Mouse (Mus musculus) erythroblast, embryonic 14.5 days (primary cell): Measurements from ENCODE around the gene Aggf1. TPM values are rescaled to one million over a fixed set of nuclear protein-coding genes. Genes with fewer than 3 reads are reported as not detected.
"Not testable (repeated sequence)": the region's sequence is repeated elsewhere in the genome, so short reads cannot be mapped to it uniquely, and the experiment has no call there.

Experiments used
- H3K27me3 ChIP-seq: 2 replicates; pipeline ENCODE4 v1.6.1; 2012; ENCODE audit warnings: inconsistent platforms; ENCODE audit not compliant: control insufficient read depth
- H3K36me3 ChIP-seq: 2 replicates; pipeline ENCODE4 v1.6.1; 2012; ENCODE audit warnings: mild to moderate bottlenecking, inconsistent platforms; ENCODE audit not compliant: control insufficient read depth
- H3K4me1 ChIP-seq: 2 replicates; pipeline ENCODE4 v1.6.1; 2012; ENCODE audit warnings: inconsistent platforms; ENCODE audit not compliant: control insufficient read depth
- H3K4me3 ChIP-seq: replicated peaks from 2 replicates; pipeline ENCODE3; 2012; ENCODE audit warnings: moderate library complexity, mild to moderate bottlenecking, inconsistent platforms
- H3K9me3 ChIP-seq: 2 replicates; pipeline ENCODE4 v1.6.1; 2012; ENCODE audit warnings: low read length, inconsistent platforms, mixed read lengths; ENCODE audit not compliant: control insufficient read depth
- GATA1 ChIP-seq: IDR thresholded peaks from 2 replicates; pipeline ENCODE4 v1.6.1; 2012; ENCODE audit warnings: low read length, inconsistent platforms, mixed read lengths
- TAL1 ChIP-seq: IDR thresholded peaks from 3 replicates; pipeline ENCODE4 v1.6.1; 2012; ENCODE audit warnings: low read length, inconsistent platforms, mixed read lengths
- polyA plus RNA-seq: library from polyadenylated mRNA; stranded (reverse); fragments of >175 nt; gene quantifications from 2 replicates; pipeline ENCODE4 v1.2.3, GENCODE M21; 2012

Aggf1 gene
- polyA plus RNA-seq, 1 experiment: 0.89 TPM

DNA sequence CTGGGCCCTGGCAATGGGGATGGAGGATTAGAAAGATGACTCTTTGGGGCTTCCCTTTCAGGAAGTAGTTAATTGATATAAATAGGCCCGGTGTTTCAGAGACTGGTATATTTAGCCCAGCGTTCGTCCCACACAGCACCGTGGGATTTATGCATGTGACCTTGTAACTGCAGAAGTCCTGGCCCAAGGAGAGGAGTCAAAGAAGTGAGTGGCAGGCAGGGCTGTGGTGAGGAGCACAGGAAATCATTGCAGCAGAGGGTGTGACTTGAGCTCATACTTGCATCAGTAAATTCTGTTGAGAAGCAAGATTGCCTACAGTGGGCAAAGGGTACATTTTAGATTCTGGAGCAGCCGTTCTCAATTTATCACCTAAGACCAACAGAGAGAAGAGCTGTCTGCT is 7.3 kb upstream of the Aggf1 start:
- Histone ChIP-seq H3K36me3 (no peaks in the 10 kb centered on the region), H3K4me1 (no peaks in the 10 kb centered on the region; the same call in 1 of the 2 replicates), H3K4me3 (no peak overlapping the region), H3K9me3 (no peaks in the 10 kb centered on the region), H3K27me3 (no peaks in the 10 kb centered on the region)
- no peak for TF ChIP-seq GATA1
- TF ChIP-seq TAL1: no peak

GRCm38 (mm10) chr13:95378696-95379095 is 3.5 kb upstream of the Aggf1 start:
- Histone ChIP-seq H3K9me3 (peaks cover 6% of the 10 kb centered on the region), H3K4me1 (peaks cover 20% of the 10 kb centered on the region), H3K27me3 (no peaks in the 10 kb centered on the region), H3K36me3 (no peaks in the 10 kb centered on the region), H3K4me3 (no peak overlapping the region)
- no peak for TF ChIP-seq TAL1
- TF ChIP-seq GATA1: no peak

- H3K4me1 ChIP-seq: peaks cover 37% of the 10 kb centered on the region
These were observed 1.6 kb upstream of the Aggf1 start for GRCm38 (mm10) chr13:95376689-95377289.

DNA sequence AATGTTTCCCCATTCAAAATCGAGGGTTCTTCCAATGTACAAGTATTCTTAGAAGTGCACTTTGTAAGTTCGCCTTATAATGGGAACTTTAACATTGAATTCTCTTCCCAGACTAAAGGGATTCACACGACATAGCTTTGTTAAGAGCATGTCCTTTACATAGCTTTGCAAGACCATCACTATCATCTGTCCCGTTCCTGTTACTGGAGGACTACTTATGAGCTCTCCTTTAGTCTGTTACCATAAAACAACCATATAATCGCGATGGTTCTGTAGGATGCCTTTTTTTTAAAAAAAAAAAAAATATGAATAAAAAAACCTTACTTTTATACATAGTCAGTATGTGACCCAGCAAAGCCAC is 382 bp upstream of the Aggf1 start:
- H3K27me3 ChIP-seq: no peaks in the 10 kb centered on the region
- peaks cover 22% of the 10 kb centered on the region for H3K36me3 ChIP-seq
- H3K4me3 ChIP-seq: peak overlapping the region; percentile 99
- peaks cover 37% of the 10 kb centered on the region for H3K4me1 ChIP-seq
- peaks cover 6% of the 10 kb centered on the region for H3K9me3 ChIP-seq
- TF ChIP-seq TAL1: no peak
- TF ChIP-seq GATA1: no peak

More at GRCm38 (mm10) chr13:95376689-95377289, 1.6 kb upstream of the Aggf1 start:
- H3K9me3 ChIP-seq, H3K4me3 ChIP-seq, H3K36me3 ChIP-seq, H3K27me3 ChIP-seq: not testable (repeated sequence)

DNA sequence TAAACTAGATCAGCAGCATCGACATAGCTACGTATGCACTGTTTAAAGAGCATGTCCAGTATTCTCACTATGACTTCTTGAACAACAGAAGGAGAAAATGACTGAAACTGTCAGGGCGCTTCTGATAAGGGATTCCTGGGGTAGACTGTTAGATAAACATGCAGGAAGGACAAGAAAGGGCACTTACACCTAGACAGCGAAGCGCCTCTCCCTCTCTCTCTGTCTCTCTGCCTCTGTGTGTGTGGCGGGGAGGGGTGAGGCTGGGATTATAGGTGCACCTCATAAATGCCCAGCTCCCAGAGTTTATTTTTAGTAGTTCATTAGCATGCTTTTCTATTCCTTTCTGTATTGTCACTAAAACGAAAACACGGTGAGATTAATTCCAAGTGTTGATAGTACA is 8.8 kb downstream of the Aggf1 start:
- TF ChIP-seq GATA1: no peak
- TF ChIP-seq TAL1: no peak
- peaks cover 95% of the 10 kb centered on the region for H3K36me3 ChIP-seq
- H3K27me3 ChIP-seq: no peaks in the 10 kb centered on the region
- H3K4me3 ChIP-seq: no peak overlapping the region
- H3K9me3 ChIP-seq: no peaks in the 10 kb centered on the region
- peaks cover 14% of the 10 kb centered on the region for H3K4me1 ChIP-seq

- Histone ChIP-seq H3K36me3 (peaks cover 95% of the 10 kb centered on the region), H3K9me3 (no peaks in the 10 kb centered on the region), H3K4me1 (peaks cover 14% of the 10 kb centered on the region), H3K4me3 (no peak overlapping the region), H3K27me3 (no peaks in the 10 kb centered on the region)
- TF ChIP-seq GATA1 (no peak), TAL1 (no peak)
These were observed 11.7 kb downstream of the Aggf1 start for GRCm38 (mm10) chr13:95363440-95363839.

DNA sequence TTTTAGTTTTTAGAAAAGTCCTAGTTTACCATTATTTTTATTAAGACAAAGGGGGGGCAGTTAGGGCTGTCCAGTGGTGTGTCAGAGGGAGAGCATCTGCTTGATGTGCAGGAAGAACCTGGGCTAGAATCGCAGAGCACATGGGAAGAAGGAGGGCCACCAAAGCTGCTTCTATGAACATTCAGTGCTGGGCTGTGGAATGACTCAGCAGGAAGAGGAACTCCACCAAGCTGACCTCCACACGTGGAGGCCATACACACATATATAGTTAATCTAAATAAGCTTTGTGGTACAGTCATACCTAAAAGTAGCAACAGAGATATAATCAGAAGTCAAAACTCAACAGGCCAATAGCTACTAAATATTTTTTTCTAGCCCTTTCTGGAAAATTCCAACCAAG is 16.9 kb downstream of the Aggf1 start:
- no peaks in the 10 kb centered on the region for H3K4me1 ChIP-seq
- H3K4me3 ChIP-seq: no peak overlapping the region
- H3K9me3 ChIP-seq: no peaks in the 10 kb centered on the region
- no peak for TF ChIP-seq TAL1
- no peak for TF ChIP-seq GATA1
- H3K36me3 ChIP-seq: peaks cover 99% of the 10 kb centered on the region
- H3K27me3 ChIP-seq: no peaks in the 10 kb centered on the region

DNA sequence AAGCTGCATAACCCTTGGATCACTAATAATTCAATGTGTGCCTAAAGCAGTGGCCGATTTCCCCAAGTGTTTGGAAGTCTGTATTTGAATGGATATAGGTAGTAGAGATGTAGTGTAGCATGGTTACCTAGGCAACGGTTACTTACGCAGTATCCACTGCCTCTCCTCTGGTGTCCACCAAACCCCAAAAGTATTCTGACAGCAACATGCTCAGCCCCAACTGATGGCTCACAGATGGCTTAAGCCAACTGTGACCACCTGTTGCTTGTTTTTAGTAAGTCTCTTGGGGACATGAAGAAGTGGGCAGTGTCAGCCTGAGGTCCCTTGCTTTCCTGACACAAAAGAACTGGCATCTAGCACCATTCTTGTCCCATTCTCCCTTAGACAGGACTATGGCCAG is 26.7 kb downstream of the Aggf1 start:
- Histone ChIP-seq H3K27me3 (no peaks in the 10 kb centered on the region), H3K36me3 (peaks cover 45% of the 10 kb centered on the region), H3K4me1 (peaks cover 3% of the 10 kb centered on the region; the same call in 1 of the 2 replicates), H3K4me3 (no peak overlapping the region), H3K9me3 (no peaks in the 10 kb centered on the region)
- TF ChIP-seq TAL1: no peak
- TF ChIP-seq GATA1: no peak

- no peak for TF ChIP-seq TAL1
- no peak for TF ChIP-seq GATA1
- H3K4me3 ChIP-seq: no peak overlapping the region
These were observed 28.0 kb downstream of the Aggf1 start for GRCm38 (mm10) chr13:95347018-95347696.

More at GRCm38 (mm10) chr13:95347018-95347696, 28.0 kb downstream of the Aggf1 start:
- H3K9me3 ChIP-seq: no peaks in the 10 kb centered on the region
- H3K36me3 ChIP-seq: peaks cover 34% of the 10 kb centered on the region
- H3K4me1 ChIP-seq: peaks cover 4% of the 10 kb centered on the region; the same call in 1 of the 2 replicates
- no peaks in the 10 kb centered on the region for H3K27me3 ChIP-seq
